20 mouse cellular contexts compared by ENCODE assay signal in the genomic region with DNA sequence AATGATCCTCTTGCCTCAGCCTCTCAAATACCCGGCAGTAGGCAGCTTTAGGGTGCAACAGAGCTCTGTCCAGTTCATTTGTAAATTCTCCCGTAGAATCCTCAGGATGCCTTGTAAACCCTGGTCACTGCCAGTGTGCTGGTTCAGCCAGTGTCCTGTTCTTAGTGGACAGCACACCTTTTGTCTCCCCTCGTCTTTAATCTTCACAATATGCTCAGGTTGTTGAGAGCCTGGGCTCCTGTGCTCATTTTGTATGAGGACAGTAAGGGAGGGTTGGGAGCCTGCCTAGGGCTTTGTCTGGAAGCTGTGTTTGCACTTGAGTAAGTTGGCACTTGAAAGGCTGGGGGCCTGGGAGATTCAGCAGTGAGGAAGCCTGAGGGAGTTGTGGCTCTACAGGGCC.
"Had no signal": no experiment of that assay in that cellular context is flagged by ENCODE, and none has a peak within 500 bp of the region (broad histone marks: within the 10 kb centered on the region; RNA-seq: fewer than 3 reads in every experiment).

No protein-coding gene starts in this region.

- H3K9me3 ChIP-seq: lung, embryonic 15.5 days; midbrain, embryonic 13.5 days; midbrain, embryonic 15.5 days; neural tube, embryonic 13.5 days; neural tube, embryonic 15.5 days; stomach, embryonic 15.5 days had no signal

- H3K27ac ChIP-seq: lung, embryonic 15.5 days; macrophage; midbrain, embryonic 13.5 days; midbrain, embryonic 15.5 days; neural tube, embryonic 13.5 days; neural tube, embryonic 15.5 days; stomach, embryonic 15.5 days; stomach, postnatal 0 days had no signal

- H3K9ac ChIP-seq: liver, postnatal 0 days; lung, embryonic 15.5 days; midbrain, embryonic 13.5 days; midbrain, embryonic 15.5 days; neural tube, embryonic 13.5 days; neural tube, embryonic 15.5 days; stomach, embryonic 15.5 days had no signal

- H3K4me2 ChIP-seq: lung, embryonic 15.5 days; midbrain, embryonic 11.5 days; midbrain, embryonic 13.5 days; midbrain, embryonic 15.5 days; neural tube, embryonic 13.5 days; neural tube, embryonic 15.5 days; stomach, embryonic 15.5 days had no signal

- H3K27me3 ChIP-seq: lung, embryonic 15.5 days; midbrain, embryonic 13.5 days; midbrain, embryonic 15.5 days; neural tube, embryonic 13.5 days; neural tube, embryonic 15.5 days had no signal

- ATAC-seq: liver, postnatal 0 days; lung, postnatal 0 days; midbrain, embryonic 13.5 days; midbrain, embryonic 15.5 days had no signal

- DNase-seq: liver, postnatal 0 days; lung, adult 2 months; lung, postnatal 14 days; lung, postnatal 36 days; right cerebral cortex, adult 18-20 months; thymus, adult 2 months; thymus, postnatal 25 days; thymus, postnatal 4 days had no signal

- H3K4me3 ChIP-seq: lung, embryonic 15.5 days; megakaryocyte, embryonic 14.5 days; midbrain, embryonic 13.5 days; midbrain, embryonic 15.5 days; myocyte; neural tube, embryonic 13.5 days; neural tube, embryonic 15.5 days; stomach, embryonic 15.5 days had no signal

- H3K36me3 ChIP-seq: lung, embryonic 15.5 days; midbrain, embryonic 13.5 days; midbrain, embryonic 15.5 days; neural tube, embryonic 13.5 days; neural tube, embryonic 15.5 days; stomach, embryonic 15.5 days had no signal
